Mouse (Mus musculus): ENCODE measurements around the gene Dennd4a. TPM values are rescaled to one million over a fixed set of nuclear protein-coding genes. Genes with fewer than 3 reads are reported as not detected.
A peak's percentile ranks its signal among the peaks of the same experiment; 100 is the strongest.

Dennd4a gene
- polyA plus RNA-seq, 1 experiment from 2014 or later: 12.0 TPM

GRCm38 (mm10) chr9:64960117-64960977 lies 149.2 kb downstream of the Dennd4a start, which contains the start of gene Ints14:
TSS of gene Ints14 (plus strand) at chr9:64960905.
- H3K36me3 ChIP-seq (replicated peaks): peaks cover 9% of the 10 kb centered on the region
- peak within 1 kb of the TSS; percentile 60 for H3K4me2 ChIP-seq
- peak within 1 kb of the TSS; percentile 94 for H3K9ac ChIP-seq
- H3K9me3 ChIP-seq: no peaks in the 10 kb centered on the region
- H3K27ac ChIP-seq: peak within 1 kb of the TSS; percentile 92
- ATAC-seq (replicated peaks): peak; percentile 98
- 7% methylated on average over 29 of the region's 29 CpGs for WGBS
- H3K4me3 ChIP-seq: peak within 1 kb of the TSS; percentile 97
- no peaks in the 10 kb centered on the region for H3K27me3 ChIP-seq (replicated peaks)
- peaks cover 24% of the 10 kb centered on the region for H3K4me1 ChIP-seq

- Histone ChIP-seq H3K27me3 (replicated peaks) (no peaks in the 10 kb centered on the region), H3K4me3 (peak overlapping the region; percentile 97), H3K36me3 (replicated peaks) (peaks cover 15% of the 10 kb centered on the region), H3K9me3 (no peaks in the 10 kb centered on the region), H3K4me1 (peaks cover 24% of the 10 kb centered on the region), H3K27ac (peak overlapping the region; percentile 92), H3K9ac (peak overlapping the region; percentile 94), H3K4me2 (peak overlapping the region; percentile 60)
- peak; percentile 85 for ATAC-seq (replicated peaks)
- WGBS: 0% methylated on average over 17 of the region's 17 CpGs
These were observed 149.8 kb downstream of the Dennd4a start for GRCm38 (mm10) chr9:64960978-64961320.

Other genes with a start within 250 kb of the Dennd4a start
- gene Rab11a, start 73.6 kb upstream of the Dennd4a start, polyA plus RNA-seq (2015; fragmentation: Nextera tagmentation; extraction: Ambion mirVana): 401 and 402 TPM in 2 replicates
- gene Slc24a1, start 140.3 kb downstream of the Dennd4a start, polyA plus RNA-seq (2015; fragmentation: Nextera tagmentation; extraction: Ambion mirVana): 0.05 TPM in 1 of 2 replicates, not detected in the other
- 36.2 and 38.3 TPM in 2 replicates for gene Ints14, start 149.6 kb downstream of the Dennd4a start, polyA plus RNA-seq (2015; fragmentation: Nextera tagmentation; extraction: Ambion mirVana)
- gene Hacd3, start 210.4 kb downstream of the Dennd4a start, polyA plus RNA-seq (2015; fragmentation: Nextera tagmentation; extraction: Ambion mirVana): 210 and 217 TPM in 2 replicates
- gene Dpp8, start 221.1 kb downstream of the Dennd4a start, polyA plus RNA-seq (2015; fragmentation: Nextera tagmentation; extraction: Ambion mirVana): 38.9 and 42.5 TPM in 2 replicates